Mouse (Mus musculus) lung, postnatal 0 days (tissue): ENCODE data around the gene Mndal.

ENCODE experiments used
- CTCF ChIP-seq: IDR thresholded peaks from 2 replicates; pipeline ENCODE4 v1.5.1; 2016; ENCODE audit warnings: antibody characterized with exemption, mild to moderate bottlenecking
- EP300 ChIP-seq: IDR thresholded peaks from 2 replicates; pipeline ENCODE4 v1.6.1; 2016; ENCODE audit warnings: antibody characterized with exemption, mild to moderate bottlenecking, control low read depth

DNA sequence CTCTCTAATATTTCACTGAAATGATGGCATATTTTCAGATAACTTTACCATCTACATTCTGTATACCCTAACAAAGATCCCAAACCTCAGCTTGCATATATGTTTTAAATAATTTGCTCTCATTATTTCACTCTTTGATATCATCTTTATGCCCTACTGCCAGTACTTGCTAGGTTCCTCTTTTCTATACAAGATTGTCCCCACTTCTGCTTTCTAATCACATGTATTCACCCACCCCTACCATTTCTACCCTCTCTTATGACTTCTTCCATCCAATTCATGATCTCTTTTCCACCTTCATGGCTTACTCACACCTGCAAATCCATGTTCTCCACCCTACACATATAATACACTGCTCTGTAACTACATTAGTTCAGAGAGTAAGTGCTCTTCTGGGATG is 35.3 kb upstream of the Mndal start:
- no peak for TF ChIP-seq CTCF
- no peak for TF ChIP-seq EP300
